Mouse (Mus musculus) CH12.LX (cell line): ENCODE data around the gene Rtn3.

Experiments
- CTCF ChIP-seq, 2 experiments: IDR thresholded peaks in 1 of 2; conservative IDR thresholded peaks in 1 of 2; 2 replicates each; pipeline ENCODE4 v1.5.1; 2011 to 2012; ENCODE audit warnings: low read depth in 2 of 2, low read length in 2 of 2, improper control_type of control experiment in 1 of 2, inconsistent platforms in 1 of 2, mild to moderate bottlenecking in 1 of 2, moderate library complexity in 1 of 2
- ETS1 ChIP-seq: conservative IDR thresholded peaks from 2 replicates; pipeline ENCODE4 v1.6.1; 2012; ENCODE audit warnings: low read depth, mild to moderate bottlenecking, inconsistent platforms, low read length, improper control_type of control experiment, moderate library complexity
- MEF2A ChIP-seq: IDR thresholded peaks from 2 replicates; pipeline ENCODE4 v1.6.1; 2014; ENCODE audit warnings: low read depth, mild to moderate bottlenecking, inconsistent platforms, low read length, improper control_type of control experiment, borderline replicate concordance
- POLR2A ChIP-seq: IDR thresholded peaks from 2 replicates; pipeline ENCODE4 v1.6.1; 2011; ENCODE audit warnings: low read depth, mild to moderate bottlenecking, improper control_type of control experiment, low read length

DNA sequence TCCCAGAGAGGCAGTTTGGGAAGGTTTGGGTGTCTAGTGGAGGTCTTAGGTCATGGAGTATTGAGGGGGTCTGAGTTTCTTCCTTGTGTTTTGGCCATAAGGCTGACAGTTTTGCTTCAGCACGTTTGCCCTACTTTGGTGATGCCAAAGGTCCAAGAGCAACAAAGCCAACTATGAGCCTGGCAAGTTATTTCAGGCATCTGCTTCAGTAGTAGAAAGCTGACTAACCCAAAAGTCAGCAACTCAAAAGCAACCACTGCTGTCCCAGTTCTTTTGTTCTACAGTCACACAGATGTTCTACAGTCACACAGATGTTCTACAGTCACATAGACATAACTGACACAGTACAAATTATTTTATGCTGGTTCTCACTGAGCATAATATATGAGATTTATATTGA, 37.5 kb downstream of the Rtn3 start:
- TF ChIP-seq POLR2A (no peak), MEF2A (no peak), ETS1 (no peak), CTCF (conservative IDR thresholded peaks at IDR 0.05 in 1 of 2, IDR thresholded peaks at IDR 0.05 in 1 of 2; ENCODE audit: low read depth in 2 of 2, low read length in 2 of 2) (no peak)
